Mouse (Mus musculus) liver, embryonic 11.5 days (tissue): ENCODE results near the gene Tmem184a. TPM values are rescaled to one million over a fixed set of nuclear protein-coding genes. Genes with fewer than 3 reads are reported as not detected.
A peak's percentile ranks its signal among the peaks of the same experiment; 100 is the strongest.

Experiments
- ATAC-seq: fragments of 200-750 bp; cut with Nextera tagmentation; replicated peaks from 2 replicates; pipeline ENCODE4 v1.8.0; 2017; ENCODE audit warnings: moderate number of reproducible peaks, mild to moderate bottlenecking, moderate TSS enrichment, moderate library complexity; ENCODE audit not compliant: low FRiP score
- DNase-seq: peaks from one replicate; pipeline ENCODE4 v3.0.0-alpha.2; 2017; ENCODE audit warnings: low spot score
- H3K27ac ChIP-seq: fragments of 300-500 bp; sonication (generic); 2 replicates; pipeline ENCODE4 v1.5.1; 2014; ENCODE audit warnings: mild to moderate bottlenecking, low read depth, low read length, control low read depth
- H3K27me3 ChIP-seq: fragments of 300-500 bp; sonication (generic); replicated peaks from 2 replicates; pipeline ENCODE4 v1.6.1; 2014; ENCODE audit warnings: low read length, mixed read lengths; ENCODE audit not compliant: control insufficient read depth, insufficient read depth
- H3K36me3 ChIP-seq: fragments of 300-500 bp; sonication (generic); 2 replicates; pipeline ENCODE4 v1.6.1; 2014; ENCODE audit warnings: mild to moderate bottlenecking, low read length, moderate library complexity, mixed read lengths; ENCODE audit not compliant: control insufficient read depth, insufficient read depth
- H3K4me1 ChIP-seq: fragments of 300-500 bp; sonication (generic); replicated peaks from 2 replicates; pipeline ENCODE4 v1.6.1; 2014; ENCODE audit warnings: low read length, mixed read lengths; ENCODE audit not compliant: control insufficient read depth, insufficient read depth
- H3K4me2 ChIP-seq: fragments of 300-500 bp; sonication (generic); 2 replicates; pipeline ENCODE4 v1.6.1; 2014; ENCODE audit warnings: mild to moderate bottlenecking, control low read depth, moderate library complexity
- H3K4me3 ChIP-seq: fragments of 300-500 bp; sonication (generic); 2 replicates; pipeline ENCODE4 v1.5.1; 2014; ENCODE audit warnings: low read depth, low read length, control low read depth
- H3K9ac ChIP-seq: fragments of 300-500 bp; sonication (generic); 2 replicates; pipeline ENCODE4 v1.6.1; 2014; ENCODE audit warnings: low read depth, low read length, control low read depth
- H3K9me3 ChIP-seq: fragments of 300-500 bp; sonication (generic); 2 replicates; pipeline ENCODE4 v1.6.1; 2016; ENCODE audit warnings: low read length, inconsistent platforms, mixed read lengths; ENCODE audit not compliant: control insufficient read depth
- WGBS: fragments of 180-500 bp; shearing (Covaris S2); extraction: QIAGEN DNeasy Blood & Tissue Kit; methylation state at CpG from one replicate; pipeline ENCODE4 v1.1.7; 2014; 5-methylcytosine and 5-hydroxymethylcytosine counted together
- polyA plus RNA-seq: library from polyadenylated mRNA; unstranded; fragments of >200 nt; fragmentation: Nextera tagmentation; extraction: Ambion mirVana; gene quantifications from 2 replicates; pipeline ENCODE4 v1.2.1, GENCODE M21; 2014

Gene Tmem184a
- polyA plus RNA-seq, 1 experiment from 2014 or later, result 2.3 TPM

DNA sequence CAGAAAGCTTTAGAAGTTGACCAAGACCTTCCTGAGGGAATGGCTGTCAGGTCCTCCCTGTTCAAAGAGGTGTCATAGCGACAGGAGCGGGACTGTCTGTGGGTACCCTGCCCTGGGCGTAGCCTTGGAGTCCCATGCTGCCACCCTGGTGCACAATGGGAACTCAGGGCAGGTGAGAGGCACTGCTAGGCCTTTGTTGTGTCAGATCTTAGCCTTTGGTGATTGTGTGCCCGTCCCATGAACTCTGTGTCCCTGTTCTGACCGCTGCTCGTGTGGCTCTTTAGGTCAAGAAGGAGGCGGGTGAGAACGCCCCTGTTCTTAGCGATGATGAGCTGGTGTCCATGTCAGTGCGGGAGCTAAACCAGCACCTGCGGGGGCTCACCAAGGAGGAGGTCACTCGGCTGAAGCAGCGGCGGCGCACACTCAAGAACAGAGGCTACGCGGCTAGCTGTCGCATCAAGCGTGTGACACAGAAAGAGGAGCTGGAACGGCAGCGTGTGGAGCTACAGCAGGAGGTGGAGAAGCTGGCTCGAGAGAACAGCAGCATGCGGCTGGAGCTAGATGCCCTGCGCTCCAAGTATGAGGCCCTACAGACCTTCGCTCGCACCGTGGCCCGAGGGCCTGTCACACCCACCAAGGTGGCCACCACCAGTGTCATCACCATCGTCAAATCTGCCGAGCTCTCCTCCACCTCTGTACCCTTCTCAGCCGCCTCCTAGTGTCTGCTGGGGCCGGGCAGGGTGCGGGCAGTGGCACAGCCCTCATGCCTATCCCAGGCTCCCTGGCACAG is 19.7 kb downstream of the Tmem184a start:
- DNase-seq (no peak), ATAC-seq (no peak)
- Histone ChIP-seq H3K36me3 (peaks cover 28% of the 10 kb centered on the region), H3K4me3 (no peak overlapping the region), H3K9me3 (no peaks in the 10 kb centered on the region), H3K27me3 (no peaks in the 10 kb centered on the region), H3K27ac (0 out of 2 replicates have a peak overlapping the region, but pooled peaks have one; percentile 2), H3K4me2 (no peak overlapping the region), H3K4me1 (peaks cover 59% of the 10 kb centered on the region), H3K9ac (no peak overlapping the region)
- WGBS, result 92% methylated on average over 33 of the region's 33 CpGs

DNA sequence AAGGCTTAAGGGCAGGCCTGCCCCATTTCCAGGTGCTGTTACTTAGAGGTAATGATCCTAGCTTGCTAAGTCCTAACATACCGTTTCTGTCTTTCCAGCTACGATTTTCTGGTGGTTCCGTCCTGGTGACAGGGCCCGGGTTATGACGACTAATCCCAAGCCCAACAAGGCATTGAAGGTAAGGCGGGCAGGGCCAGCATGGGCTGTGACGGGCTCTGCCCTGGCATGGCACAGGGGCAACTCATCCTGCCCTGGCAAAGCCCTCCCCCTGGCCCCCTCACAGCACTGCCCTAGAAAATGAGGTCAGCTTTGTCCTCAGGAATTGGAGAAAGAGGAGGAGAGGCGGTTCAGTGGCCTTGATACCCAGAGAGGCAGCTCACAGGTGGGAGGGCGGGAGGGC is 20.7 kb downstream of the Tmem184a start:
- H3K4me3 ChIP-seq, result no peak overlapping the region
- H3K4me1 ChIP-seq, result peaks cover 59% of the 10 kb centered on the region
- no peak overlapping the region for H3K27ac ChIP-seq
- no peak for DNase-seq
- ATAC-seq, result no peak
- peaks cover 31% of the 10 kb centered on the region for H3K36me3 ChIP-seq
- no peak overlapping the region for H3K4me2 ChIP-seq
- 96% methylated on average over 9 of the region's 9 CpGs for WGBS
- H3K27me3 ChIP-seq, result no peaks in the 10 kb centered on the region
- no peak overlapping the region for H3K9ac ChIP-seq
- no peaks in the 10 kb centered on the region for H3K9me3 ChIP-seq

DNA sequence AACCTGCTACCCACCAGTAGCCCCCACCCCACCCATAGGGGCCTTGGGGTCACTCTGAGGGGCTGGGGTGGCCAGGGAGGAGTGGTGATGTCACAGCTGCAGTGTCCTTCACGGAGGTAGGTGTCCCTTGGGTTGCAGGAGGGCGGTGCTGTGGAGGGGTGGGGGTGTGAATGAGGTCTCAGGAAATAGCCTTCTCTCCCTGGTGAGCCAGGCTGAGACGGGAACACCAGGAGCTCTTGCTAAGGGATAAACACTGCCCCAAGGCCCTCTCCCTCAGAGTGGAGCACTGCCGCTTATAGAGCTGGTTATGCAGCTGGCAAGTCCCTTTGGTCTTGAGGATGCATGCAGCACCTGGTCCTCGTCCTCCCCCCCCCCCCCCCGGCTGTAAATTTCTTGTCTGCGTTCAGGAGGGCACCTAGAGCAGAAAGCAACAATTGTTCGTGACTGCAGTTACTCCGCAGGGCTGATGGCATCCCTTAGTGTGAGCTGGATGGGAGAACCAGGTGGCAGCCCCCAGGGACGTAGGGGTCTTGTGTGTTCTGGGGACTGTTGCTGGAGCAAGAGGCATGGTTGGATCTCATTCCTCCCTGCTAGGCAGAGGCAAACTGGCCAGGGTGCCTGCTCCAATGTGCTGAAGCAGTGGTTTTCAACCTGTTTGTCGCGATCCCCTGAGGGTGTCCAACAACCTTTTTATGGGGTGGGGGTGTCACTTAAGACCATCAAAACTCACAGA is 21.4 kb downstream of the Tmem184a start:
- Histone ChIP-seq H3K4me3 (no peak overlapping the region), H3K27ac (0 out of 2 replicates have a peak overlapping the region, but pooled peaks have one; percentile 3), H3K36me3 (peaks cover 31% of the 10 kb centered on the region), H3K9ac (no peak overlapping the region), H3K27me3 (no peaks in the 10 kb centered on the region), H3K4me2 (no peak overlapping the region), H3K9me3 (no peaks in the 10 kb centered on the region), H3K4me1 (peaks cover 59% of the 10 kb centered on the region)
- DNase-seq, result no peak
- 60% methylated on average over 12 of the region's 12 CpGs for WGBS
- ATAC-seq, result no peak

DNA sequence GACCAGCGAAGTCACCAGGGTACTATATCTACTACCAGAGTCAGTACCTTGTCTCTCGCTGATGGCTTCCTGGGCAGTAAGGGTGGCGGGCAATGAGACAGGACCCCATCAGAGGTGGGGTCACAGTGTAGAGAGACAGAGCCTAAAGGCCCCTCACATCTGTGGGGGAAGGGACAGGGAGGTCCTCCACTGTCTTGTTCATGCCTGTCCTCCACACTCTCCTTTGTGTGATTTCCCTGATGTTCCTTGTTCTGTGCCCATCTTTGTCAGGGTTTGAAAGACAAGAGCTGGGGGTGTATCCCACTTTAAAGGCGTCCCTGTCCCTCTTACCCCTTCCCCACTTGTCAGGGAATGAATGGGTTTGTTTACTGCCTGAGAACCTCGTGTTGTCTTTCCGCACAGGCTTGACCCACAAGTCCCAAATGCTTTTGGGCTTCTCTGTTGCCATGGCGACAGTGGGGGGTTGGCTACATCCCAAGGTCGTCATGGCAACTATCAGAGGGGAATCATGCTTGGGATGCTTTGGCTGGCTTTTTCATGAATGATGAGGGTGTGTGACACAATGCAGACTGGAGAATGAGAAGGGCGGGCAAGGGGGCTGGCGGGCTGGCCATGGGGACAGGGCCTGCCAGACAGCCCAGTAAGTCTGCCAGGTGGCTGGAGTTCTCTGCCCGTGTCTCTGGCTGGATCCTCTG is 22.1 kb downstream of the Tmem184a start:
- Histone ChIP-seq H3K4me2 (peak overlapping the region; percentile 32; the same call in 1 of the 2 replicates), H3K36me3 (peaks cover 31% of the 10 kb centered on the region), H3K9ac (no peak overlapping the region), H3K27ac (peak overlapping the region; percentile 53; the same call in 1 of the 2 replicates), H3K9me3 (no peaks in the 10 kb centered on the region), H3K4me3 (no peak overlapping the region), H3K4me1 (peaks cover 58% of the 10 kb centered on the region), H3K27me3 (no peaks in the 10 kb centered on the region)
- WGBS, result 62% methylated on average over 11 of the region's 11 CpGs
- ATAC-seq, result no peak
- no peak for DNase-seq

DNA sequence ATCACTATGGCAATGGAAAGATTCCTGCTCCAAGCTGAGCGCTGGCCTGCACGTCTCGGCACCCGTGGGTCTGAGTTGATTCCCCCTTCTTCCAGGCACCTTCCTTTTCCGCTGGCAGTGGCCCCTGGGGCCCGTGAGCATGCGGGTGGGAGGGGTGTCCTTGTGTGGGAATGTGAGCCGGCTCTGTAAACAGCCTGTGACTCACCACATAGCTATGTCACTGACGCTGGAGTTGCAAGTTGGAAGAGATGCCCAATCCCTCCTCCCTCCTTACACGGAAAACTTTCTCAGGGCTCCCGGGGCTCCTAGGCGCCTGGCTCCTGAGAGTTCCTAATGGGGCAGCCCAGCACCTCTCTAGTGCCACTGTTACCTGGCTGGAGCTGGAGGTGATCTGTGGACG is 22.8 kb downstream of the Tmem184a start:
- no peaks in the 10 kb centered on the region for H3K9me3 ChIP-seq
- H3K4me1 ChIP-seq, result peaks cover 61% of the 10 kb centered on the region
- no peak for DNase-seq
- peaks cover 28% of the 10 kb centered on the region for H3K36me3 ChIP-seq
- peak overlapping the region; percentile 32 for H3K4me2 ChIP-seq
- 0 out of 2 replicates have a peak, but pooled peaks have one; percentile 3 for ATAC-seq
- no peak overlapping the region for H3K4me3 ChIP-seq
- H3K27ac ChIP-seq, result peak overlapping the region; percentile 53; the same call in 1 of the 2 replicates
- H3K9ac ChIP-seq, result no peak overlapping the region
- 27% methylated on average over 13 of the region's 13 CpGs for WGBS
- H3K27me3 ChIP-seq, result no peaks in the 10 kb centered on the region

DNA sequence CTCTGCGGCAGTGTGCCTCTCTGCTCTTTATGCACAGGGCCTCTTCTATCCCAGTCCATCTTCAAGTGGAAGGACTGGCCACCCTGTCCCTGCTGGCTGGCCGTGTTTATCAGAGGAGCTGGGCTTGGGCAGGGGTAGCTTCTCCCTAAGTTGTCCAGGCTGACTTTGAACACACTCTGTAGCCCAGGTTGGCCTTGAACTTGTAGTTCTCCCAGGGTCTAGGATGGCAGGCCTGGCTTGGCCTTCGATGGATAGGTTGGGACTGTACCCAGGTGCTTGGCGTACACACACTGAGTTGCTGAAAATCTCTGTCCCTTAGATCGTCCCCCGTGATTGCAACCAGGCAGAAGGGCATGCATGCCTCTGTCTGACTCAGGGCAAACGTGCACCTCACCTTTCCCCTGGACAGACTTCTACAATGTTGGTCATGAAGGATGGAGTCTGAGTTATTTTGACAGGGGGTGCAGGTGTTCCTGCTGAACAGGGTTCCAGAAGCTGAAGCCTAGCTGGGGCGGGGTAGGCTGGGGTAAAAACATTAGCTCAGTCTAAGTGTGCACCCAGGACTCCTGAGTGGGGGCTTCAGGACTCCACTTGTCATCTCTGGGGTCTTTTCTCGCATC is 23.6 kb downstream of the Tmem184a start:
- Histone ChIP-seq H3K9ac (no peak overlapping the region), H3K9me3 (no peaks in the 10 kb centered on the region), H3K4me1 (peaks cover 61% of the 10 kb centered on the region), H3K27ac (no peak overlapping the region), H3K36me3 (peaks cover 23% of the 10 kb centered on the region), H3K4me2 (no peak overlapping the region), H3K4me3 (no peak overlapping the region), H3K27me3 (no peaks in the 10 kb centered on the region)
- 76% methylated on average over 9 of the region's 9 CpGs for WGBS
- ATAC-seq (no peak), DNase-seq (no peak)

DNA sequence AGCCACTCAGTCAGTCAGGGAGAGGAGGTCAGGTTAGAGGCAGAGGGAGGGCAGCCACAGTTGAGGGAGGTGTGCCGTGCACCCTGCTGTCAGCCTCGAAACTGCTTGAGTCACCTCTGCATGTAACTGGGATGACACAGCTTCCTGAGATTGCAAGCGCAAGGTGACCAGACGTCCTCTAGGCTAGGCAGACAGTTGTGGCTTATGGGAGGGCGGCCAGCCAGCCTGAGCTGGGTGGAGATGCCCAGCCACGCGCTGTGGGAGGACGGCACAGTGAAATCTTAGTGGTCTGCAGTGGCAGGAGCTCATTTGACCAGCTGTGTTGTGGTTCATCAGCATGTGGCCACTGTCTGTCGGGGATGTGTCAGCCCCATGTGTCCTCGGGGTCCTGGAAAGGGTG is 24.8 kb downstream of the Tmem184a start:
- Histone ChIP-seq H3K27ac (peak overlapping the region; percentile 70), H3K9ac (peak overlapping the region; percentile 40; the same call in 1 of the 2 replicates), H3K27me3 (no peaks in the 10 kb centered on the region), H3K4me2 (peak overlapping the region; percentile 70), H3K4me3 (peak overlapping the region; percentile 23; the same call in 1 of the 2 replicates), H3K9me3 (no peaks in the 10 kb centered on the region), H3K36me3 (peaks cover 11% of the 10 kb centered on the region), H3K4me1 (peaks cover 66% of the 10 kb centered on the region)
- ATAC-seq, result no peak
- 48% methylated on average over 10 of the region's 10 CpGs for WGBS
- DNase-seq, result no peak

DNA sequence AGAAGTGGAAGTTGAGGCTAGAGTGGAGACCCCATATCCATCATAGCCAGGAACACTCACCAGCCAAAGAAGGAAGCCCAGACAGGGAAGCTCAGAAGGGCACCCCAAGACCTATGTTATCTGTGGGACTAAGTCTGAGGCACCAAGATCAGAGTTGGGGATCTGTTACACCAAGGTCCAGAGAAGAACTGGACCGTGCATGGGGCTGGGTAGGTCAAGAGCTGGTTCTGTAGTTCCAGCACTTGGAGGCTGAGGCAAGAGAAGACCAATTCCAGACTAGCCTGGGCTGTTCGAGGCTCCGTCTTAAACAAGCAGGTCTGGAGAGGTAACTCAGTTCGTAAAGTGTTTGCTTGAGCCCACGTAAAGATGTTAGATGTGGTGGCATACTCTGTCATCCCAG is 25.6 kb downstream of the Tmem184a start:
- peaks cover 4% of the 10 kb centered on the region; the same call in 1 of the 2 replicates for H3K36me3 ChIP-seq
- H3K4me1 ChIP-seq, result peaks cover 68% of the 10 kb centered on the region
- DNase-seq, result no peak
- H3K9me3 ChIP-seq, result no peaks in the 10 kb centered on the region
- peak overlapping the region; percentile 70 for H3K4me2 ChIP-seq
- 80% methylated on average over 5 of the region's 5 CpGs for WGBS
- H3K27ac ChIP-seq, result peak overlapping the region; percentile 92; the same call in 1 of the 2 replicates
- ATAC-seq, result no peak
- peak overlapping the region; percentile 60 for H3K9ac ChIP-seq
- H3K27me3 ChIP-seq, result no peaks in the 10 kb centered on the region
- H3K4me3 ChIP-seq, result peak overlapping the region; percentile 99
